Mouse (Mus musculus) heart, embryonic 15.5 days (tissue): ENCODE measurements around the gene Ccdc91. TPM values are rescaled to one million over a fixed set of nuclear protein-coding genes. Genes with fewer than 3 reads are reported as not detected.

ENCODE experiments used
- ATAC-seq: fragments of 200-750 bp; cut with Nextera tagmentation; replicated peaks from 2 replicates; pipeline ENCODE4 v1.8.0; 2017; ENCODE audit warnings: low read depth, moderate TSS enrichment; ENCODE audit not compliant: insufficient number of reproducible peaks, insufficient read depth, low FRiP score
- H3K27ac ChIP-seq: fragments of 300-500 bp; sonication (generic); 2 replicates; pipeline ENCODE4 v1.5.1; 2015; ENCODE audit warnings: mild to moderate bottlenecking, inconsistent platforms
- H3K27me3 ChIP-seq: fragments of 300-500 bp; sonication (generic); 2 replicates; pipeline ENCODE4 v1.6.1; 2015; ENCODE audit warnings: inconsistent platforms
- H3K36me3 ChIP-seq: fragments of 300-500 bp; sonication (generic); 2 replicates; pipeline ENCODE4 v1.6.1; 2015; ENCODE audit warnings: mild to moderate bottlenecking, inconsistent platforms
- H3K4me1 ChIP-seq: fragments of 300-500 bp; sonication (generic); replicated peaks from 2 replicates; pipeline ENCODE4 v1.6.1; 2015; ENCODE audit warnings: inconsistent platforms
- H3K4me2 ChIP-seq: fragments of 300-500 bp; sonication (generic); 2 replicates; pipeline ENCODE4 v1.6.1; 2015; ENCODE audit warnings: inconsistent platforms, mild to moderate bottlenecking, moderate library complexity
- H3K4me3 ChIP-seq: fragments of 300-500 bp; sonication (generic); 2 replicates; pipeline ENCODE4 v1.5.1; 2015; ENCODE audit warnings: mild to moderate bottlenecking, inconsistent platforms
- H3K9ac ChIP-seq: fragments of 300-500 bp; sonication (generic); 2 replicates; pipeline ENCODE4 v1.6.1; 2015; ENCODE audit warnings: mild to moderate bottlenecking, inconsistent platforms
- H3K9me3 ChIP-seq: fragments of 300-500 bp; sonication (generic); replicated peaks from 2 replicates; pipeline ENCODE4 v1.6.1; 2016; ENCODE audit warnings: inconsistent platforms
- WGBS: fragments of 180-500 bp; shearing (Covaris S2); methylation state at CpG from one replicate; pipeline ENCODE4 v1.1.7; 2015; ENCODE audit warnings: mixed read lengths; 5-methylcytosine and 5-hydroxymethylcytosine counted together
- polyA plus RNA-seq: library from polyadenylated mRNA; unstranded; fragments of >200 nt; fragmentation: Nextera tagmentation; extraction: Ambion mirVana; gene quantifications from 2 replicates; pipeline ENCODE4 v1.2.1, GENCODE M21; 2015

Gene Ccdc91
- polyA plus RNA-seq, 1 experiment from 2014 or later = 24.1 TPM

DNA sequence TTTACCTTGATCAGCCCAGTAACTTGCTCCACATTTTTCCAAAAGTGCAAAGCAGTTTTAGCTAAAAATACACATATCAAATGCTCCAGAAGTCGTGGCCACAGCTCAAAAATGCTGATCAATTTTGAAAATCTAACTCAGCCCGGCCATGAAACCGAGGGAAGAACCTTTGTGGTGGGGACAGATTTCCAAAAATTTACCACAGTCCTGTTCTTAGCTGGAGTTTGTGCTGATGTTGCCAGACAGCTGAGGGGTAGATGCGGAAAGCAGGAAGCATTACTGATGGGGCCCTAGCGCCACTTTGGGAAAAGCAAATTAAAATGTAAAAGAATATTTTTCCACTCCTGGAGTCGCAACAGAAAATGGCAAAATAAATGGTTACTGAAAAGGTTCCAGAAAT is 31.6 kb downstream of the Ccdc91 start:
- no peak for ATAC-seq
- H3K27ac ChIP-seq = peak overlapping the region; percentile 59
- peaks cover 7% of the 10 kb centered on the region for H3K4me1 ChIP-seq
- H3K4me2 ChIP-seq = peak overlapping the region; percentile 53; the same call in 1 of the 2 replicates
- no peaks in the 10 kb centered on the region for H3K9me3 ChIP-seq
- 82% methylated on average over 6 of the region's 6 CpGs for WGBS
- H3K27me3 ChIP-seq = no peaks in the 10 kb centered on the region
- H3K9ac ChIP-seq = no peak overlapping the region
- H3K36me3 ChIP-seq = no peaks in the 10 kb centered on the region
- no peak overlapping the region for H3K4me3 ChIP-seq

DNA sequence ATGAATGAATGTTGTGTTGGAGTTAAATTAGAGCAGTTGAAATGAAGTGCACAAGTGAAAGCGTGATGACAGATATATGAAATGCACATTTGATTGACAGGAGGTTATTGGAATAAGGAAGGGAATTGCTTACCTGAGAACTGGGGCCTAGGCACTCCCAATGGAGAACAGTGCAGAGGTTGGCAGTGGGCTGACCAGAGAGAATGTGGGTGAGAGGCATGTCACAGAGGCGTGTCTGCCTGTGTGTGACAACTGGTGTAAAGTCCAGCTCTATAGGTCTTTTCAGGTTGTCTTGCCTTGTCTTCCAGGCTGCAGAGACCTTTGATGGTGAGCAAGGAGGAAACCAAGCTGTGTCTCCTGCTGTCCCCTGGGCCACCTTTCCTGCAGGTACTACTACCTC is 34.9 kb downstream of the Ccdc91 start:
- Histone ChIP-seq H3K4me2 (no peak overlapping the region), H3K27me3 (no peaks in the 10 kb centered on the region), H3K4me3 (no peak overlapping the region), H3K9ac (no peak overlapping the region), H3K36me3 (0 out of 2 replicates have a peak, but pooled peaks cover 3% of the 10 kb centered on the region), H3K4me1 (peaks cover 7% of the 10 kb centered on the region), H3K27ac (no peak overlapping the region), H3K9me3 (no peaks in the 10 kb centered on the region)
- WGBS = 91% methylated on average over 2 of the region's 2 CpGs
- no peak for ATAC-seq

DNA sequence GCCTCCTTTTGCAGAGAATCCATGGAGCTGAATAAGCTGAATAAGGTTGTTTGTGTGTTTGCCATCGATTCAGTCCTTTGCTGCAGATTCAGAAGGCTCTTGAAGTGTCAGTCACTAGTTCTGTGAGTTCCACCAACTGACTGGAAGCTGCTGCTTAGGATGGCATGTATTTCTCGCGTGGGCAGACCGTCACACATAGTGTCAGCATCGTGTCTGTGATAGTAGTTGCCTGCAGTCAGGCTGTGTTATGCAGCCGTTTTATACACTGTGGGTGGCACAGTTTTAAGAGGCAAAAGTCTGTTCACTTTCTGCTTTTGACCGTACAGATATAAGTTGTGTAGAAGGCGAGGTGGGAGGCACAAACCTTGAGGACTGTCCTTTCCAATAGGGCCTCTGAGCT is 42.3 kb downstream of the Ccdc91 start:
- no peak for ATAC-seq
- WGBS = 74% methylated on average over 8 of the region's 8 CpGs
- Histone ChIP-seq H3K36me3 (0 out of 2 replicates have a peak, but pooled peaks cover 3% of the 10 kb centered on the region), H3K27ac (no peak overlapping the region), H3K4me1 (no peaks in the 10 kb centered on the region), H3K4me3 (no peak overlapping the region), H3K9ac (no peak overlapping the region), H3K9me3 (no peaks in the 10 kb centered on the region), H3K4me2 (no peak overlapping the region), H3K27me3 (no peaks in the 10 kb centered on the region)

GRCm38 (mm10) chr6:147525236-147525635 is 49.6 kb downstream of the Ccdc91 start:
- no peak overlapping the region for H3K4me2 ChIP-seq
- no peak for ATAC-seq
- H3K4me1 ChIP-seq = no peaks in the 10 kb centered on the region
- H3K27me3 ChIP-seq = no peaks in the 10 kb centered on the region
- no peaks in the 10 kb centered on the region for H3K36me3 ChIP-seq
- no peak overlapping the region for H3K4me3 ChIP-seq
- H3K27ac ChIP-seq = no peak overlapping the region
- H3K9me3 ChIP-seq = no peaks in the 10 kb centered on the region
- H3K9ac ChIP-seq = no peak overlapping the region

DNA sequence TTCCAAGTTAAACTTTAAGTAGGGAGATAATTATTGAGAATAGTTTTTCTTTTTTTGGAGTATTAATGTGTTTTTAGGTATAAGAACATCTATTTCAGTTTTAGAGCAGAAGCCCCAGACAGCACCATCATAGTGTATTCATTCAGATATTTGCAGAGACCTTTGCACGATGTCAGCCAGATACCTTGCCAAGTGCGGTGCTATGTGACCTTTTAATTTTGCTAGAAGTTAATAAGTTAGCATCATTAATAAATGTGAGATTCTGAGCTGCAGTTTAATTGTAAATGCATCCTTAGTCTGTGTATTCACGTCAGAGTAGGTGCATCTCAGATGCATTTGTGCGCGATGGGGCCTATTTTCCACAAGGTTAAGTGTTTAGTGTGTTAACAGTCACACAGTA is 59.3 kb downstream of the Ccdc91 start:
- H3K9me3 ChIP-seq = no peaks in the 10 kb centered on the region
- H3K4me1 ChIP-seq = no peaks in the 10 kb centered on the region
- ATAC-seq = no peak
- H3K4me2 ChIP-seq = no peak overlapping the region
- no peak overlapping the region for H3K4me3 ChIP-seq
- no peak overlapping the region for H3K27ac ChIP-seq
- H3K27me3 ChIP-seq = no peaks in the 10 kb centered on the region
- H3K36me3 ChIP-seq = no peaks in the 10 kb centered on the region
- H3K9ac ChIP-seq = no peak overlapping the region
- 90% methylated on average over 5 of the region's 5 CpGs for WGBS

DNA sequence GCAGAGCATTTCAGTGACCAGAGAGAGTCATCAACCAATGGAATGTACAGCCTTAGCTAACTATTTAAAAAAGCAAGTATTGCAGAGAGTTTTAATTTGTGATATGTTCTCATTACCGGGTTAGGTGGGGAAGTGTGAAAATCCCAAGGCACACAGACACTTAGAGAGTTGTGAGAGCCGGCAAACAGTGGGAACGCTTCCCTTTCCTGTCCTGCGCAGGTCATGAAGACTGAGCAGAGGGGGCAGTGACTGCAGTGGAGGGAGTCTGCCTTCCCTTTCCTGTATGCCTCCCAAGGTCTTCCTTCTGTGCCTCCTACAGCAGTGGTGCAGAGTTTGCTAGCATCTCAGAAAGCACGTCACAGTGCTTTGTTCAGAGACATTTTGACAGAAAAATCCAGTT is 62.6 kb downstream of the Ccdc91 start:
- H3K27ac ChIP-seq = no peak overlapping the region
- WGBS = 80% methylated on average over 5 of the region's 5 CpGs
- H3K27me3 ChIP-seq = no peaks in the 10 kb centered on the region
- H3K9ac ChIP-seq = no peak overlapping the region
- H3K4me1 ChIP-seq = no peaks in the 10 kb centered on the region
- H3K9me3 ChIP-seq = no peaks in the 10 kb centered on the region
- H3K4me3 ChIP-seq = no peak overlapping the region
- ATAC-seq = no peak
- no peak overlapping the region for H3K4me2 ChIP-seq
- H3K36me3 ChIP-seq = no peaks in the 10 kb centered on the region

- H3K4me1 ChIP-seq = no peaks in the 10 kb centered on the region
- no peaks in the 10 kb centered on the region for H3K27me3 ChIP-seq
- no peak overlapping the region for H3K9ac ChIP-seq
- H3K27ac ChIP-seq = no peak overlapping the region
- WGBS = 64% methylated on average over 7 of the region's 7 CpGs
- no peaks in the 10 kb centered on the region for H3K9me3 ChIP-seq
- H3K4me3 ChIP-seq = no peak overlapping the region
- no peak for ATAC-seq
- no peak overlapping the region for H3K4me2 ChIP-seq
- no peaks in the 10 kb centered on the region for H3K36me3 ChIP-seq
These were observed 63.5 kb downstream of the Ccdc91 start for GRCm38 (mm10) chr6:147539056-147539600.

- Histone ChIP-seq H3K4me3 (no peak overlapping the region), H3K9ac (no peak overlapping the region), H3K4me1 (no peaks in the 10 kb centered on the region), H3K27me3 (no peaks in the 10 kb centered on the region), H3K27ac (no peak overlapping the region), H3K36me3 (no peaks in the 10 kb centered on the region), H3K9me3 (no peaks in the 10 kb centered on the region), H3K4me2 (no peak overlapping the region)
- no peak for ATAC-seq
- 85% methylated on average over 6 of the region's 6 CpGs for WGBS
These were observed 65.3 kb downstream of the Ccdc91 start for GRCm38 (mm10) chr6:147540942-147541341.

- Histone ChIP-seq H3K27me3 (no peaks in the 10 kb centered on the region), H3K4me2 (no peak overlapping the region), H3K9ac (no peak overlapping the region), H3K9me3 (no peaks in the 10 kb centered on the region), H3K4me3 (no peak overlapping the region), H3K36me3 (no peaks in the 10 kb centered on the region), H3K27ac (no peak overlapping the region), H3K4me1 (no peaks in the 10 kb centered on the region)
- WGBS = 55% methylated on average over 6 of the region's 6 CpGs
- ATAC-seq = no peak
These were observed 80.0 kb downstream of the Ccdc91 start for GRCm38 (mm10) chr6:147555591-147555990.

GRCm38 (mm10) chr6:147559316-147559715 is 83.7 kb downstream of the Ccdc91 start:
- H3K27ac ChIP-seq = no peak overlapping the region
- H3K9ac ChIP-seq = no peak overlapping the region
- H3K4me3 ChIP-seq = no peak overlapping the region
- no peaks in the 10 kb centered on the region for H3K27me3 ChIP-seq
- H3K4me2 ChIP-seq = no peak overlapping the region
- no peaks in the 10 kb centered on the region for H3K9me3 ChIP-seq
- 72% methylated on average over 3 of the region's 3 CpGs for WGBS
- no peaks in the 10 kb centered on the region for H3K4me1 ChIP-seq
- no peaks in the 10 kb centered on the region for H3K36me3 ChIP-seq
- no peak for ATAC-seq

DNA sequence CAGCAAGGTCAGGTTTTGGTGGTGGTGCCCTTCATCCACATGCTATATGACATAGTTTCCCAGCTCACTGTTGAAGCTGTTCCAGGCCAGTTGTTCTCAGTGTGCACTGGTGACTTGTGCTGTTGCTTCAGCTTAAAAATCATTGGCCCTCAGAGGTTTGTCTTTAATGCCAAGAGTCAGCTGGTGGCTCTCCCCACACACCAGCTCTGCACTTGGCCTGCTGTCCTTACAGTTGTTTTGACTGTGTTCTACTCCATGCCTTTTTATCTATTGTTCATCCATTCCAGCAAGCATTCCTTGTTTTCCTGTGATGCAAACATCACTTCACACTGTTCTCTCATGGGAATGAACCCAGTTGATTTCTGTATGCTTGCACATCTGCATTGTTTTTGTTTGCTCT is 84.8 kb downstream of the Ccdc91 start:
- H3K4me3 ChIP-seq = no peak overlapping the region
- no peaks in the 10 kb centered on the region for H3K27me3 ChIP-seq
- no peaks in the 10 kb centered on the region for H3K4me1 ChIP-seq
- no peak overlapping the region for H3K9ac ChIP-seq
- no peak overlapping the region for H3K4me2 ChIP-seq
- H3K9me3 ChIP-seq = no peaks in the 10 kb centered on the region
- no peak for ATAC-seq
- no peaks in the 10 kb centered on the region for H3K36me3 ChIP-seq
- no peak overlapping the region for H3K27ac ChIP-seq

DNA sequence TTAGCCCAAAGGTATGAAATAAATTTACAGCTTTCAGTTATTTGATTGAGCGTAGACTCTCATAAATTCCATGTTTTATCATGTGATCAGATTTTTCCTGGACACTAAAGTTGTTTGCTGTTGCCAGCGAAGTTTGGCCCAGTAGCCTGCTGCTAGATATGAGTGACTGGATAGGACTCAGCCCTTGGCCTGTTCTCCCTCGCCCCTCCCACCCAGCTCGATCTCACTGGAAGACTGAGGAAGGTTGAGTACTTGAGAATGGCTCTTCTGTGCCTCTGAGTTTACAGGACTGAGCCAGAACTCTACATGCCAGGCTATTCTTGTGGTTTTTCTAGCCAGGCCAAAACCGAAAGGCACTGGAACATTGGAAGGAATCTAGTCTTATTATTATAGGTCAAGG is 93.6 kb downstream of the Ccdc91 start:
- Histone ChIP-seq H3K9ac (no peak overlapping the region), H3K4me2 (no peak overlapping the region), H3K4me1 (no peaks in the 10 kb centered on the region), H3K9me3 (no peaks in the 10 kb centered on the region), H3K27ac (no peak overlapping the region), H3K36me3 (no peaks in the 10 kb centered on the region), H3K4me3 (no peak overlapping the region), H3K27me3 (no peaks in the 10 kb centered on the region)
- WGBS = 80% methylated on average over 5 of the region's 5 CpGs
- no peak for ATAC-seq
